Mouse (Mus musculus) intestine, postnatal 0 days (tissue): ENCODE results near the gene Afap1. TPM values are rescaled to one million over a fixed set of nuclear protein-coding genes. Genes with fewer than 3 reads are reported as not detected.
A peak's percentile ranks its signal among the peaks of the same experiment; 100 is the strongest.

ENCODE experiments used
- ATAC-seq: fragments of 200-750 bp; cut with Nextera tagmentation; 2 replicates; pipeline ENCODE4 v1.8.0; 2017; ENCODE audit warnings: mild to moderate bottlenecking, moderate TSS enrichment, moderate library complexity
- H3K27ac ChIP-seq: fragments of 300-500 bp; sonication (generic); 2 replicates; pipeline ENCODE4 v1.5.1; 2014; ENCODE audit warnings: mild to moderate bottlenecking, low read depth, low read length, moderate library complexity
- H3K27me3 ChIP-seq: fragments of 300-500 bp; sonication (generic); replicated peaks from 2 replicates; pipeline ENCODE4 v1.6.1; 2014; ENCODE audit warnings: low read length, mixed read lengths; ENCODE audit not compliant: control insufficient read depth, insufficient read depth
- H3K36me3 ChIP-seq: fragments of 300-500 bp; sonication (generic); 2 replicates; pipeline ENCODE4 v1.6.1; 2014; ENCODE audit warnings: mild to moderate bottlenecking, moderate library complexity; ENCODE audit not compliant: control insufficient read depth, insufficient read depth
- H3K4me1 ChIP-seq: fragments of 300-500 bp; sonication (generic); replicated peaks from 2 replicates; pipeline ENCODE4 v1.6.1; 2014; ENCODE audit warnings: antibody characterized with exemption, low read length, mixed read lengths; ENCODE audit not compliant: control insufficient read depth, insufficient read depth
- H3K4me2 ChIP-seq: fragments of 300-500 bp; sonication (generic); replicated peaks from 2 replicates; pipeline ENCODE4 v1.6.1; 2014; ENCODE audit warnings: low read depth, mild to moderate bottlenecking, moderate library complexity
- H3K4me3 ChIP-seq: fragments of 300-500 bp; sonication (generic); 2 replicates; pipeline ENCODE4 v1.5.1; 2014; ENCODE audit warnings: low read depth, low read length
- H3K9ac ChIP-seq: fragments of 300-500 bp; sonication (generic); 2 replicates; pipeline ENCODE4 v1.6.1; 2014; ENCODE audit warnings: mild to moderate bottlenecking, low read depth, low read length
- H3K9me3 ChIP-seq: fragments of 300-500 bp; sonication (generic); 2 replicates; pipeline ENCODE4 v1.6.1; 2016; ENCODE audit warnings: mixed run types; ENCODE audit not compliant: control insufficient read depth
- CTCF ChIP-seq: sonication (generic); IDR thresholded peaks from 2 replicates; pipeline ENCODE4 v1.5.1; 2016; ENCODE audit warnings: low read depth, mild to moderate bottlenecking, control low read depth, antibody characterized with exemption, moderate library complexity
- WGBS: fragments of 180-500 bp; shearing (Covaris S2); extraction: QIAGEN DNeasy Blood & Tissue Kit; methylation state at CpG from one replicate; pipeline ENCODE4 v1.1.7; 2014; 5-methylcytosine and 5-hydroxymethylcytosine counted together
- polyA plus RNA-seq: library from polyadenylated mRNA; unstranded; fragments of >200 nt; fragmentation: Nextera tagmentation; extraction: Ambion mirVana; gene quantifications from 2 replicates; pipeline ENCODE4 v1.2.1, GENCODE M21; 2015

The Afap1 gene
- polyA plus RNA-seq, 1 experiment from 2014 or later: 8.1 TPM

DNA sequence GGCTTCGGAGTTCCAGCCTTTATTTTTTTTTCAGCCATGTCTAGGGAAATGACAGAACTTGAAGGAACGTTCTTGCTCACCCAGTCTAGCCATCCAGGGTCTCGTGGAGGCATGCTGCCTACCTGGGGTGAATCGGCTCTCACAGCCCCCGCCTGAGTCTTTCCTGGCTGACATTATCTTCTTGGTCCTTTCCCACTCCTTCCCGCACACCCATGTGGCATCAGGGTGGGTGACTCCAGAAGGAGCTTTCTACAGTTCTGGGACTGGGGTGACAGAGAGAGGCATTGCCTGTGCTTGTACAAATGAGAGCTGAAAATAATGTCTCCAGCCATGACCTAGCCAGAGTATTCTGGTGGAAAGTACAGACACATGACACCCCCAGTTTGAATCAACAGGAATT lies 28.0 kb downstream of the Afap1 start:
- no peaks in the 10 kb centered on the region for H3K9me3 ChIP-seq
- peak overlapping the region; percentile 63 for H3K27ac ChIP-seq
- no peak for TF ChIP-seq CTCF
- WGBS: 56% methylated on average over 6 of the region's 6 CpGs
- 0 out of 2 replicates have a peak, but pooled peaks cover 14% of the 10 kb centered on the region for H3K4me1 ChIP-seq
- H3K36me3 ChIP-seq: no peaks in the 10 kb centered on the region
- ATAC-seq: no peak
- H3K27me3 ChIP-seq: no peaks in the 10 kb centered on the region
- no peak overlapping the region for H3K4me2 ChIP-seq
- H3K9ac ChIP-seq: no peak overlapping the region
- no peak overlapping the region for H3K4me3 ChIP-seq

- Histone ChIP-seq H3K9ac (no peak overlapping the region), H3K9me3 (no peaks in the 10 kb centered on the region), H3K4me1 (0 out of 2 replicates have a peak, but pooled peaks cover 14% of the 10 kb centered on the region), H3K27ac (peak overlapping the region; percentile 63), H3K4me2 (peak overlapping the region; percentile 40), H3K4me3 (no peak overlapping the region), H3K36me3 (no peaks in the 10 kb centered on the region), H3K27me3 (no peaks in the 10 kb centered on the region)
- peak; percentile 64 for ATAC-seq
- no peak for TF ChIP-seq CTCF
- WGBS: 22% methylated on average over 10 of the region's 10 CpGs
Observed at GRCm38 (mm10) chr5:35921595-35922254, 28.6 kb downstream of the Afap1 start.

- H3K4me1 ChIP-seq: 0 out of 2 replicates have a peak, but pooled peaks cover 10% of the 10 kb centered on the region
- H3K4me3 ChIP-seq: no peak overlapping the region
- WGBS: 87% methylated on average over 6 of the region's 6 CpGs
- no peak overlapping the region for H3K4me2 ChIP-seq
- no peaks in the 10 kb centered on the region for H3K27me3 ChIP-seq
- no peak overlapping the region for H3K27ac ChIP-seq
- no peak for ATAC-seq
- no peak for TF ChIP-seq CTCF
- no peaks in the 10 kb centered on the region for H3K36me3 ChIP-seq
- H3K9ac ChIP-seq: no peak overlapping the region
- no peaks in the 10 kb centered on the region for H3K9me3 ChIP-seq
Observed at GRCm38 (mm10) chr5:35923448-35923847, 30.3 kb downstream of the Afap1 start.

- no peaks in the 10 kb centered on the region for H3K27me3 ChIP-seq
- no peaks in the 10 kb centered on the region for H3K9me3 ChIP-seq
- peak overlapping the region; percentile 21; the same call in 1 of the 2 replicates for H3K27ac ChIP-seq
- peak overlapping the region; percentile 1; the same call in 1 of the 2 replicates for H3K9ac ChIP-seq
- WGBS: 60% methylated on average over 12 of the region's 12 CpGs
- no peak overlapping the region for H3K4me3 ChIP-seq
- TF ChIP-seq CTCF: no peak
- no peak for ATAC-seq
- H3K4me1 ChIP-seq: 0 out of 2 replicates have a peak, but pooled peaks cover 10% of the 10 kb centered on the region
- no peaks in the 10 kb centered on the region for H3K36me3 ChIP-seq
- no peak overlapping the region for H3K4me2 ChIP-seq
Observed at GRCm38 (mm10) chr5:35925171-35925634, 32.1 kb downstream of the Afap1 start.

DNA sequence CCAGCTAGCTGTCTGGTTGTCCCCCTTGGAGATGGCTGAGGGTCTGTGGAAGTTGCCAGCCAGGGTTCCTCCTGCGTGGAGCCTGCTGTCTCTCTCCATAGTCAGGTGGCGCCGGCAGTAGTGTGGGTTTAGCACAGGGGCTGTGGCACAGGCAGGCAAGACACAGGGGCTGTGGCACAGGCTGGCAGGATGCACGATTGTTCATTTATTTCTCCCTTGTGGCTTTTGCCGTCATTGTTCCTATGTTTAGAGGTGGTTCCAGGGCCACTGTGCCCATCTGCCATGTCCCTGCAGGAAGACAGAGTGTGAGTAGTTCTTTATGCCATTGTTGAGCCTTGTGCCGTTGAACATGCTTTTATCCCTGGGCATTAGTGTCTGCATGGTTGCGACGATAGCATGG lies 33.4 kb downstream of the Afap1 start:
- Histone ChIP-seq H3K4me1 (0 out of 2 replicates have a peak, but pooled peaks cover 10% of the 10 kb centered on the region), H3K4me3 (no peak overlapping the region), H3K27ac (no peak overlapping the region), H3K9me3 (no peaks in the 10 kb centered on the region), H3K9ac (no peak overlapping the region), H3K36me3 (no peaks in the 10 kb centered on the region), H3K27me3 (no peaks in the 10 kb centered on the region), H3K4me2 (no peak overlapping the region)
- WGBS: 88% methylated on average over 8 of the region's 8 CpGs
- TF ChIP-seq CTCF: no peak
- ATAC-seq: no peak

DNA sequence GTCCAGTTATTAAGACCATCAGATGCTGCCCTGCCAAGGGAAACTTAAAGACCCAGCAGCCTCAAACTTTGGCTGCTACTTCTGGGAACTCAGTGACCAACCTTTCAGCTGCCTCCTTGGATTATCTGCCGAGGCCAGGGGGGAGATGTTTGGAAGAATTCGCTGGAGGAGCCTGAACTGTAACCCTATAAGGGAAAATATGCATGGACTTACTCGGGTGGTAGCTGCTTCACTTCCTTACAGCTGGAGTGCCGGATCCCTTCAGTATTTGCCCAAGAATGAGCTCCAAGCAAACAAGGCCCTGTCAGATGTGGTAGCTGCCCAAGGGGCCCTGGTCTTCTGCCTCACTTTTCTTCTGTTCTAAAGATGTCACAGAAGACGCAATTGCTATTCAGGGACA lies 38.2 kb downstream of the Afap1 start:
- Histone ChIP-seq H3K27ac (peak overlapping the region; percentile 50; the same call in 1 of the 2 replicates), H3K4me2 (no peak overlapping the region)

More for the DNA sequence above, 38.2 kb downstream of the Afap1 start:
- no peak overlapping the region for H3K9ac ChIP-seq
- TF ChIP-seq CTCF: no peak
- H3K36me3 ChIP-seq: no peaks in the 10 kb centered on the region; the same call in 1 of the 2 replicates
- no peaks in the 10 kb centered on the region for H3K9me3 ChIP-seq
- peaks cover 8% of the 10 kb centered on the region; the same call in 1 of the 2 replicates for H3K4me1 ChIP-seq
- 39% methylated on average over 5 of the region's 5 CpGs for WGBS
- H3K27me3 ChIP-seq: no peaks in the 10 kb centered on the region
- no peak for ATAC-seq
- no peak overlapping the region for H3K4me3 ChIP-seq
